Mouse (Mus musculus) 3134 (cell line): Measurements from ENCODE around the gene Mdh1b.
A peak's percentile ranks its signal among the peaks of the same experiment; 100 is the strongest.

Source experiments
- DNase-seq: peaks from one replicate; pipeline ENCODE4 v3.0.0-alpha.2; 2011; ENCODE audit warnings: low spot score; ENCODE audit not compliant: insufficient read length; ENCODE audit errors: extremely low read depth

The Mdh1b gene

DNA sequence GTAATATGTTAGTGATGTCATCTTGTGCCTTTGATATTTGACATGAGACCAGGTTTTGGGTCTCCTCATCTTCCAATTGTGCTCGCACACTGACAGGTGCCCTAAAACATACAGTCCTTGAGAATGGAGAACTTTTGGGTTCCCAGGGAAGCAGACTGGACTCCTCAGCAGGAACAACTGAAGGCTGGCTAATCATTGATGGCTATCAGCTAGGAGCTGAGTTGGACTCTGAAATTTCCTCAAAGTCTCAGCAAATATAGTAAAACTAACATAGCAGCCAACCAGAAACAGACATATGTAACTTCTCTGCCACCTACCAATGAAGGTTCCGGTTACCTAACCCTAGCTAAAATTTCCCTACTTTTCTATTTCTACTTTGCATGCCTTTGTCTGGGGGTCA is 64.0 kb downstream of the Mdh1b start:
- DNase-seq, result no peak

GRCm38 (mm10) chr1:63659591-63659990 is 70.5 kb downstream of the Mdh1b start:
- no peak for DNase-seq

DNA sequence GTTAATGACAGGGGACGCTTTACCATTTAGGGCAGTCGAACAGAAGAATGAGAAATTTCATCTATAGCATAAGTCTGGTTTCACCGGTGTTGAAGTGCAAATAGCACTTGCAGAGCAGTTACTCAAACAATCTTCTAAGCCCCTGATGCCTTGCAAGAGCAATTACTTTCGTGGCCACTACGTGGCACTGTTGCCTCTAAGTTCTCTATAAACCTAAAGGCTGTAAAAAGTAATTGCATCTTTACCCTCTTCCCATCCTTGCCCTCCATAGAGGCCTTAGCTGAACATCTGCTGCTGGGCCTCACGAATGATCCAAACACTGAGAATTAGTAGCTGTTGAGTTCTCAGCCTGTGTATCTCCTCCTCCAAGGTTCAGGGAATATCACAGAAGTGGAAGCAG is 72.1 kb downstream of the Mdh1b start:
- DNase-seq, result peak; percentile 13
